Mouse (Mus musculus) heart, embryonic 13.5 days (tissue): ENCODE measurements around the gene Plet1. TPM values are rescaled to one million over a fixed set of nuclear protein-coding genes. Genes with fewer than 3 reads are reported as not detected.

Experiments used
- ATAC-seq: fragments of 200-750 bp; cut with Nextera tagmentation; 2 replicates; pipeline ENCODE4 v1.8.0; 2017; ENCODE audit warnings: moderate TSS enrichment; ENCODE audit not compliant: insufficient number of reproducible peaks, low FRiP score, low TSS enrichment; ENCODE audit errors: extremely low read depth
- H3K27ac ChIP-seq: fragments of 300-500 bp; sonication (generic); replicated peaks from 2 replicates; pipeline ENCODE4 v1.5.1; 2015; ENCODE audit warnings: moderate library complexity, mild to moderate bottlenecking, inconsistent platforms
- H3K27me3 ChIP-seq: fragments of 300-500 bp; sonication (generic); replicated peaks from 2 replicates; pipeline ENCODE4 v1.6.1; 2015; ENCODE audit warnings: mild to moderate bottlenecking, inconsistent platforms
- H3K36me3 ChIP-seq: fragments of 300-500 bp; sonication (generic); 2 replicates; pipeline ENCODE4 v1.6.1; 2015; ENCODE audit warnings: mild to moderate bottlenecking, inconsistent platforms
- H3K4me1 ChIP-seq: fragments of 300-500 bp; sonication (generic); 2 replicates; pipeline ENCODE4 v1.6.1; 2015; ENCODE audit warnings: inconsistent platforms
- H3K4me2 ChIP-seq: fragments of 300-500 bp; sonication (generic); 2 replicates; pipeline ENCODE4 v1.6.1; 2015; ENCODE audit warnings: inconsistent platforms, mild to moderate bottlenecking, moderate library complexity
- H3K4me3 ChIP-seq: fragments of 300-500 bp; sonication (generic); 2 replicates; pipeline ENCODE4 v1.5.1; 2015; ENCODE audit warnings: moderate library complexity, mild to moderate bottlenecking, inconsistent platforms
- H3K9ac ChIP-seq: fragments of 300-500 bp; sonication (generic); 2 replicates; pipeline ENCODE4 v1.6.1; 2015; ENCODE audit warnings: inconsistent platforms, mild to moderate bottlenecking, moderate library complexity
- H3K9me3 ChIP-seq: fragments of 300-500 bp; sonication (generic); 2 replicates; pipeline ENCODE4 v1.6.1; 2016; ENCODE audit warnings: inconsistent platforms
- WGBS: fragments of 180-500 bp; shearing (Covaris S2); methylation state at CpG from one replicate; pipeline ENCODE4 v1.1.7; 2015; ENCODE audit warnings: mixed read lengths; 5-methylcytosine and 5-hydroxymethylcytosine counted together
- polyA plus RNA-seq: library from polyadenylated mRNA; unstranded; fragments of >200 nt; fragmentation: Nextera tagmentation; extraction: Ambion mirVana; gene quantifications from 2 replicates; pipeline ENCODE4 v1.2.1, GENCODE M21; 2015

Plet1 gene
- polyA plus RNA-seq, 1 experiment from 2014 or later: 0.19 TPM

DNA sequence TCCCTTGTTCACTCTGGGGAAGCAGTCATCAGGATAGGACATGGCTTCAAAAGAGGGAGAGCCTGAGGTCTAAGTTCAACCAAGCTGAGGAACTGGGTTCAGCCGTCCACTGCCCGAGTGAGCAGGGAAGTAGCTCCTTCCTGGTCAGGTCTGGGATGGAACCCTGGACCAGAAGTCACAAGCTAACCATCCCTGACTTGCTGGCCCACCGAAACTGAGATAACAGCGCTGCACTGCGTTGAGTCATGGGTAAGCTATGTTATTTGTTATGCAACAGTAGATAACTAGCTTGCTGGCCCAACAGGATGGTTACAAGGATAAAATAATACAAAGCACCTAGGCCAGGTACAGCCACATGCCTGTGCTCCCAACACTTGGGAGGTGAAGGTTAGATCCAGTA lies 21.1 kb downstream of the Plet1 start:
- ATAC-seq: no peak
- Histone ChIP-seq H3K36me3 (peaks cover 2% of the 10 kb centered on the region), H3K4me3 (no peak overlapping the region), H3K27me3 (no peaks in the 10 kb centered on the region), H3K4me1 (0 out of 2 replicates have a peak, but pooled peaks cover 3% of the 10 kb centered on the region), H3K4me2 (no peak overlapping the region), H3K27ac (no peak overlapping the region), H3K9ac (no peak overlapping the region), H3K9me3 (no peaks in the 10 kb centered on the region)
- WGBS: 55% methylated on average over 5 of the region's 5 CpGs

DNA sequence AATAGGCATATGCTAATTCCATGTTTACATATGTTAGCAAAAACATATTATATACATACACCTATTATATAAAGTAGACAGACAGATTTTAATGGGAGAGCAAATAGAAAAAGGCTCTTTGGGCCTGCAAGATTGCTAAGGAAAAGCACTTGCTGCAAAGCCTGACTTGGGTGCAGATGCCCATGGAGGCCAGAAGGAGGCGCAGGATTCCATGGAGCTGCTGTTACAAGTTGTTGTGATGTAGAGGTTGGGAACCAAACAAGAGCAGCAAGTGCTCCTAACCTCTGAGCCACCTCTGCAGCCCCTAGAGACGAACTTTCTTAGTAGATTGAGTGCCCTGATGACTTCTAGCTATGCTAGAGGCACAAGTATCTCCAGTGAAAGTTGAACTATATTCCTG lies 24.5 kb downstream of the Plet1 start:
- 11% methylated on average over 2 of the region's 2 CpGs for WGBS
- ATAC-seq: no peak
- Histone ChIP-seq H3K9me3 (no peaks in the 10 kb centered on the region), H3K27me3 (no peaks in the 10 kb centered on the region), H3K4me2 (no peak overlapping the region), H3K9ac (no peak overlapping the region), H3K4me3 (no peak overlapping the region), H3K27ac (no peak overlapping the region), H3K36me3 (peaks cover 20% of the 10 kb centered on the region), H3K4me1 (0 out of 2 replicates have a peak, but pooled peaks cover 3% of the 10 kb centered on the region)

DNA sequence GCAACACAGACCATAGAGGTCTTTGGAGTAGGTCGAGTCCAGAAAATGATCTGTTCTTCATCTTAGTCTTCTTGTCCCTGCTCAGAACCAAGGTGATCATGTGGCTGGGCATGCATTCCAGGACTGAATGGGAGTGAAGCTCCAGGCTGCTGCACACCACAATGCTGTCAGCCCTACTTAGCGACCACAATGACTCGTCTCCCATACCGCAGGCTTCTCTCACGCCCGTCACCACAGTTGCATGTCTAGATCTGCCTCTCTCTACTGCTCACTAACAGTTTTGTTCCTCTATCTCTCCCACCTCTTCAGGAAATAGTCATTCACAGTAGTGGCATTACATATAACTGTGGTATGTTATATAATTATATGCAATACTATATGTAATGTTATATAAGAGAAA lies 26.4 kb downstream of the Plet1 start:
- ATAC-seq: no peak
- Histone ChIP-seq H3K36me3 (peaks cover 36% of the 10 kb centered on the region), H3K4me2 (no peak overlapping the region), H3K4me1 (no peaks in the 10 kb centered on the region), H3K9me3 (no peaks in the 10 kb centered on the region), H3K9ac (no peak overlapping the region), H3K27ac (no peak overlapping the region), H3K27me3 (no peaks in the 10 kb centered on the region), H3K4me3 (no peak overlapping the region)
- 73% methylated on average over 6 of the region's 6 CpGs for WGBS

DNA sequence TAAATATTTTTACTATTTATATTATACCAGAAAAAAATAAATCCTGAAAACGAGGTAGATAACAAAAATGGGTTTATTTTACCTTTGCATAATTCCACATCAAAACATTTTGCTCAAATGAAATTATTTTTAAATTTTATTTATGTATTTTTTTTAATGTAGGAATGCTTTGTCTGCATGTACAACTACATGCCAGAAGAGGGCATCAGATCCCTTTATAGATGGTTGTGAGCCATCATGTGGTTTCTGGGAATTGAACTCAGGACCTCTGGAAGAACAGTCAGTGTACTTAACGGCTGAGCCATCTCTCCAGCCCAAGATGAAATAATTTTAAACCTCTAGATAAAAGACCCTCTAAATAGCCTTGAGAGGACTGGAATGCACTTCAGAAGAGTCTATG lies 27.2 kb downstream of the Plet1 start:
- WGBS: 46% methylated on average over 2 of the region's 2 CpGs
- H3K9me3 ChIP-seq: no peaks in the 10 kb centered on the region
- H3K4me2 ChIP-seq: no peak overlapping the region
- peaks cover 1% of the 10 kb centered on the region for H3K4me1 ChIP-seq
- H3K4me3 ChIP-seq: no peak overlapping the region
- H3K27ac ChIP-seq: no peak overlapping the region
- ATAC-seq: no peak
- H3K9ac ChIP-seq: no peak overlapping the region
- peaks cover 36% of the 10 kb centered on the region for H3K36me3 ChIP-seq
- H3K27me3 ChIP-seq: no peaks in the 10 kb centered on the region

DNA sequence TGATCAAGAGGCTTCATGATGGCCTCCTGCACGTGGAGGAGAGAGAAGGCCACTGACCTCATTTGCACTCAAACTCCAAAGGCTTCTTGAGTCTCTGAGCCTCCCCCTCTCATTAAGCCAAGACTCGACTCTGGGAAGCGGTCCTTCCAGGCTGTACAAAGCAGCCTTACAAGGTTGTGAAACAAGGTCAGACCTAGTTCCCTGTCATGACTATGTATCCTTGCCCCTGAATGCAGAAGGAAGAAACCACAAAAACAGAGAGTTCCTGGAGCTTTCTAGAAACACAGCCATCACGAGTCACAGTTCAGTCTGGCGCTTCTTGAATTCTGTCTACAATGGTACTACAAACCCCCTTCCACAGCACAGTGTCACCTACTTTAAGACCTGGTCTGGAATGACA lies 28.2 kb downstream of the Plet1 start:
- WGBS: 76% methylated on average over 5 of the region's 5 CpGs
- H3K9ac ChIP-seq: no peak overlapping the region
- peaks cover 36% of the 10 kb centered on the region for H3K36me3 ChIP-seq
- H3K27me3 ChIP-seq: no peaks in the 10 kb centered on the region
- no peak overlapping the region for H3K4me3 ChIP-seq
- no peak overlapping the region for H3K27ac ChIP-seq
- no peaks in the 10 kb centered on the region for H3K9me3 ChIP-seq
- H3K4me2 ChIP-seq: no peak overlapping the region
- no peak for ATAC-seq
- H3K4me1 ChIP-seq: peaks cover 11% of the 10 kb centered on the region

DNA sequence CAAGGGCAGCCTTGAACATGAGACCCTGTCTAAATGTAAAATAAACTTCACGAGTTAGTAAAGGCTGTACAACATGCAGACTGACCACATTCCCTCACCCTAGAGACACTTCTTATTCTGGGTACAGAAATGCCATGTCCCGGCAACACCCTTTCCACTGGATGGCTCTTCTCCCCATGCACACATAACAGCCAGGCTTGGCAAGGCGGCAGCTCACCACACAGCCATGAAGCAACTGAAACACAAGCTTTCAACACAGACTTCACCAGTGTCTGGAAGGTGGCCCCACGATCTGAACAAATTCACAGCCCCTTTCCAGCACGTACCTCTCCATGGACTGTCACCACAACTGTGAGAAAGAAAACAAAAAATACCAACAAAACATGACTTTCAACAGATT lies 30.6 kb downstream of the Plet1 start:
- Histone ChIP-seq H3K4me1 (peaks cover 17% of the 10 kb centered on the region), H3K9ac (no peak overlapping the region), H3K27me3 (no peaks in the 10 kb centered on the region), H3K4me3 (no peak overlapping the region), H3K27ac (no peak overlapping the region), H3K4me2 (no peak overlapping the region), H3K9me3 (no peaks in the 10 kb centered on the region), H3K36me3 (peaks cover 36% of the 10 kb centered on the region)
- no peak for ATAC-seq
- WGBS: 83% methylated on average over 5 of the region's 5 CpGs

DNA sequence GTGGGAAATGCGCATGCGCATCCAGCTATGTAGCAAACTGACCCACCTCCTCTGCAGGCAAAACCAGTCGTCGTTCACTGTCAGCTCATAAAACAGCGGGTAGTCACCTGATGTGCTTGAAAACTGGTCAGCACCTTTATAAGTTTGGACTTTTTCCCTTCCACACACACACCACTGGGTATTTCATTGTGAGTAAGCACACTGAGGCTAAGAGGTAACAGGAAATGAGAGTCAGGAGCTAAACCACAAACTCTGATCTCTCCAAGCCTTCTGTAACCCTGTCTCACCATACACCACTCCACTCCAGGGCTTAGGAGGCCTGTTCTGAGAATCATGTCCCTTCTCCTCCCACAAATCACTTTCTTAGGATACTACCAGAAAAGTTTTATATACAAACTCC lies 31.3 kb downstream of the Plet1 start:
- no peak overlapping the region for H3K4me3 ChIP-seq
- WGBS: 78% methylated on average over 5 of the region's 5 CpGs
- no peaks in the 10 kb centered on the region for H3K27me3 ChIP-seq
- H3K9me3 ChIP-seq: no peaks in the 10 kb centered on the region
- H3K36me3 ChIP-seq: peaks cover 33% of the 10 kb centered on the region
- H3K27ac ChIP-seq: no peak overlapping the region
- no peak overlapping the region for H3K9ac ChIP-seq
- H3K4me1 ChIP-seq: peaks cover 17% of the 10 kb centered on the region
- no peak overlapping the region for H3K4me2 ChIP-seq
- ATAC-seq: no peak

DNA sequence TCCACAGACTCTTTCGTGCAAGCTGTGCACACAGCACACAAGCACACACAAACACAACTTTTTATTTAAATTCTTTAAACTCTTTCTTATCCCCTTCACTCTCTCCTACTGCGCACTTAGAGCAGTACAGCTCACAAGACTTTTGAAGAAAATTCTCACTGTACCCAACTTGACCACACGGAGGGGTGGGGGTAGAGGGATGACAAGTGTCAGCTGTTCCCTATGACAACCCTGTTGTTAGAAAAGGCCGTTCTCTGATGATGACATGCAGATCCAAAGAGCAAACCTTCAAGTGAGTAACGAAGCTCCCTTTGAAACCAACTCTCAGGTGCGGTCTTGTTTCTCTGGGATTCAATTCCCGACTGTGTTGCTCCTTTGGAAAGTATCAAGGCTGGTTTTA lies 33.5 kb downstream of the Plet1 start:
- 41% methylated on average over 7 of the region's 7 CpGs for WGBS
- peak overlapping the region; percentile 87 for H3K9ac ChIP-seq
- no peak overlapping the region for H3K27ac ChIP-seq
- no peaks in the 10 kb centered on the region for H3K9me3 ChIP-seq
- peaks cover 17% of the 10 kb centered on the region for H3K36me3 ChIP-seq
- peaks cover 17% of the 10 kb centered on the region for H3K4me1 ChIP-seq
- H3K4me3 ChIP-seq: peak overlapping the region; percentile 83
- ATAC-seq: no peak
- peak overlapping the region; percentile 82 for H3K4me2 ChIP-seq
- no peaks in the 10 kb centered on the region for H3K27me3 ChIP-seq

DNA sequence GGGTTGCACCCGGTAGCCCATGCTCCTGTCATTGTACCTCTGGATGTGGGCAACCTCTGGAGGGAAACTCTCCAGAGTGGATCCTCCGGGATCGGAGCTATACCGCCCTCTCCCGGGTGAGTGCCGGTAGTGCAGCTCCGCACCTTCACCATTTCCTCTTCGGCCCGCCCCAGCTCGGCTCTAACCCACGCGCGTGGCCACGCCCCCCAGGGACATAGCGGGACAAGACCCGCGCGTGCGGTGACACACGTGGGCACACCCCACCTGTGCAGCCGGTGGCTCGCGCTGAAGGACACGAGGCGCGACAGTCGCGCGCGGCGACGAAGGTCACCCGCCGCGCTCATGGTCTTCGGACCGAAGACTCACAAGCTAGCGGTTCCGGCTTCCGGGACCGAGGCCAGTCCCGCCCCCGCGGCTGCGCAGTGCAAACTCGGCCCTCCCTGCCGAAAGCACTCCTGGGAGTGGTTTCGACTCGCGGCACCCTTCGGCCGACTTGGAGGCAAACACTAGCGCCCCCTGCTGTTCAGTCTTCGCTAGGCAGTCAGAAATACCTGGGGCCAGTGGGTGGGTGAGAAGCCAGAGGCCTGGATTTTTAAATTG lies 34.1 kb downstream of the Plet1 start, which contains the start of gene Pts:
TSS of gene Pts (minus strand) at position 432 of the 600 bp plus-strand sequence.
- H3K27me3 ChIP-seq: no peaks in the 10 kb centered on the region
- H3K9me3 ChIP-seq: no peaks in the 10 kb centered on the region
- peaks cover 17% of the 10 kb centered on the region for H3K4me1 ChIP-seq
- peak within 1 kb of the TSS; percentile 78 for H3K27ac ChIP-seq
- ATAC-seq: peak; percentile 97
- H3K36me3 ChIP-seq: peaks cover 17% of the 10 kb centered on the region
- peak within 1 kb of the TSS; percentile 82 for H3K4me2 ChIP-seq
- WGBS: under 1% methylated on average over 54 of the region's 54 CpGs
- H3K4me3 ChIP-seq: peak within 1 kb of the TSS; percentile 83
- peak within 1 kb of the TSS; percentile 87 for H3K9ac ChIP-seq

DNA sequence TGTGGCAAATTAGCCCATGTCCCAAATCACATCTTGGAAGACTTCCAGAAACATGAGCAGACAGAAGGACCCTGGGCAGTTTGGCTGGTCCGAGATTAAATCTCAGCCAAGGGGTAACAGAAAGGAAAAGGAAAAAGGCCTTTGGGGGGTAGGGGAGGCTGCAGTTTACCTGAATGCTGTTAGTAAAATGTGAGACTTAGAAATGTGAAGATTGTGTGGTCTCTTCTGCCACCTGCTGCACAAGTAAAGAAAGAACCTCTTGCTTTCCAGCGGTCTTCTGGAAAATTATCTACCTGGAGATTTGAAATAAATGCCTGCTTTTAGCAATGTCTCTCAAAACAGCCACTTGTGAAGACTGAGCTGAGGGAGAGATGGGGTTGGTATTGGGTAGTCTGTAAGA lies 36.6 kb downstream of the Plet1 start:
- WGBS: 38% methylated on average over 2 of the region's 2 CpGs
- no peak overlapping the region for H3K4me3 ChIP-seq
- H3K9ac ChIP-seq: no peak overlapping the region
- H3K4me1 ChIP-seq: peaks cover 17% of the 10 kb centered on the region
- H3K27me3 ChIP-seq: no peaks in the 10 kb centered on the region
- no peaks in the 10 kb centered on the region for H3K36me3 ChIP-seq
- H3K4me2 ChIP-seq: no peak overlapping the region
- H3K9me3 ChIP-seq: no peaks in the 10 kb centered on the region; the same call in 1 of the 2 replicates
- no peak overlapping the region for H3K27ac ChIP-seq
- ATAC-seq: no peak

DNA sequence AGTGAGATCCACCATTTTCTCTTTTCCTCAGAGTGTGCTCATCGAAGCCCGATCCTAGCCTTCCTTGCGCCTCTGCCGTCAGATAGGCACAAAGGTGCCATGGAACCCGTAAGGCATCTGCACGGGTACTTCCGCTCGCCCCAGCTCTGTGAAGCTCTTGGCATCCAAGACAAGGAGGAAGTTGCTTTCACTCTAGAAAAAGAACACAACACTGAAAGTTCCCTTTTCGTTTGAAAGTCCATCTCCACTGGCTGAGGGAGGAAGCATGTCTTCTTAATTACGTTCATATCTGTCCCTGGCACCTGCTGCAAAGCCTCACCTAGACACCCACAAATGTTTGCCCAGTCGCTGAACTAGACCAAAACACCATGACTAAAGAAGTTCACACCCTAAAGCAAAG lies 39.0 kb downstream of the Plet1 start:
- Histone ChIP-seq H3K9me3 (no peaks in the 10 kb centered on the region; the same call in 1 of the 2 replicates), H3K4me1 (no peaks in the 10 kb centered on the region), H3K36me3 (no peaks in the 10 kb centered on the region), H3K27me3 (no peaks in the 10 kb centered on the region), H3K9ac (no peak overlapping the region), H3K27ac (no peak overlapping the region), H3K4me2 (no peak overlapping the region), H3K4me3 (no peak overlapping the region)
- ATAC-seq: no peak
- 74% methylated on average over 11 of the region's 11 CpGs for WGBS

DNA sequence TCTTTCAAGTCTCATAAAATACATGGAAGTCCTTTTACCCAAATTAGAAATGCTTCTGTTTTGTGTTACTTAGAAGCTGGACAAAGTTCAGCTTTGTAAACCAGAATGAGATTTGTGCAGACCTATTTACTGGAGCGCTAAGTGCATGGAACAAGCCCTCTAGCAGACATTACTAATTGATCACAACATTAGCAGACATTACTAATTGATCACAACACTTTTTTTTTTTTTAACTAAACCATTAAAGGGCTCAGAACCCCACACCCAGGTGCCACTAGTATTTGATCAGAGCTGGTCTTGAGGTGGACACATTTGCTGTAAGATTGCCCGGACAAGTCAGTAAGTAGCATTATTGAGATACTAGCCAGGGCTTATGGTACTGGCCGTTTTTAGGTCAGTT lies 39.5 kb downstream of the Plet1 start:
- Histone ChIP-seq H3K9me3 (no peaks in the 10 kb centered on the region; the same call in 1 of the 2 replicates), H3K4me2 (no peak overlapping the region), H3K27ac (no peak overlapping the region), H3K36me3 (no peaks in the 10 kb centered on the region), H3K4me1 (no peaks in the 10 kb centered on the region), H3K27me3 (no peaks in the 10 kb centered on the region), H3K4me3 (no peak overlapping the region), H3K9ac (no peak overlapping the region)
- no peak for ATAC-seq
- 70% methylated on average over 3 of the region's 3 CpGs for WGBS
